Mouse (Mus musculus) layer of hippocampus, adult 18-20 months (tissue): Measurements from ENCODE around the gene Ttll1. TPM values are rescaled to one million over a fixed set of nuclear protein-coding genes. Genes with fewer than 3 reads are reported as not detected.
A peak's percentile ranks its signal among the peaks of the same experiment; 100 is the strongest.

Source experiments
- DNase-seq, 2 experiments: peaks; one replicate each; pipeline ENCODE4 v3.0.0; 2022; ENCODE audit warnings: low spot score in 2 of 2
- total RNA-seq, 2 experiments: library from RNA; stranded (reverse); gene quantifications; 2 replicates each; pipeline ENCODE4 v1.2.3; 2021

Gene Ttll1
- total RNA-seq, 2 experiments from 2014 or later: 36.0 to 38.5 TPM

DNA sequence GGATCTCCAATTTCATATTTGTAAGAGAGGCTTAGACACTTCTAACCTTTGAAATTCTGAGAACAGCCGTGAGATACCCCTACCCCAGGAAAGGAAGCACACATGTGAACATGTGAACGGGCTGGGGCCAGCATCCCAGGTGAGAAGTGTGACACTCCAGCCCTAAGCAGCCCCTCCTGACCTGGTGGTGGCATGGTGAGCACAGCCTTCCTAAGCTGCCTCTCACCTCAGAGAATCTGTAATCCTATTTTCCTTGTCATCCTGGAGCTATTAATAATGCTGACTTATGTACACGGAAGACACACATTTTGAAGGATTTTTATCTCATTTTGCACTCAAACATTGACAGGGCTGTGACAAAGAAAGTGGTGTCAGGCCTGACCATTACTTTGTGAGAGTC is 49.8 kb downstream of the Ttll1 start:
- DNase-seq: no peak

DNA sequence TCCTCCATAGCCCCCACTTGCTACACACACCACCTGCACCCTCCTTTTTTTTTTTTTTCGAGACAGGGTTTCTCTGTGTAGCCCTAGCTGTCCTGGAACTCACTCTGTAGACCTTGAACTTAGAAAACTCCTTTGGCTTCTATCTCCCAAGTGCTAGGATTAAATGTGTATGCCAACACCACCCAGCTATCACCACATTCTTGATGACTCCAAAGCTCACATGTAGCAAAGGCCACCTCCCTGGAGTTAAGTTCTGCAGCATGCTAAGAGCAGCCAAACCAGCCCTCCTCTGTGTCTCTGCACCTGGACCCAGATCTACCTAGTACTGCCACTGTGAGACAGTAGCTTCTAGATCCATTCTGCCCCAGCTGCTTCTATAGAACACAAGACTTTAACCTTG is 53.2 kb downstream of the Ttll1 start:
- no peak for DNase-seq

DNA sequence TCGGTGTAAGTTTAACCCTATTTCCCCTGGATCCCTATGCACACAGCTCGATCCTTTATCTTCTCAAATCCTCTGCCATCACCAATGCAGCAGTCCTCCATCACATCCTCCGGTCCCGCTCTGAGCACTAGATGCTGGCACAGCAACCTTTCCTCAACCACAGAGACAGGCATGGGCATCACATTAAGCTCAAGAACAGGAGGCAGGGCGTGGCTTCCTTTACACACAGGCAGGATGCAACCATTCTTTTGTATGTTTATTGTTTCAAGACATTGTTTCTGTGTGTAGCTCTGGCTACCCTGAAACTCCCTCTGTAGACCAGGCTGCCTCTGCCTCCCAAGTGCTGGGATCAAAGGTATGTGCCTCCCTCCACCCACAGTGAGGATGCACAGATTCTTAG is 55.1 kb downstream of the Ttll1 start:
- no peak for DNase-seq

DNA sequence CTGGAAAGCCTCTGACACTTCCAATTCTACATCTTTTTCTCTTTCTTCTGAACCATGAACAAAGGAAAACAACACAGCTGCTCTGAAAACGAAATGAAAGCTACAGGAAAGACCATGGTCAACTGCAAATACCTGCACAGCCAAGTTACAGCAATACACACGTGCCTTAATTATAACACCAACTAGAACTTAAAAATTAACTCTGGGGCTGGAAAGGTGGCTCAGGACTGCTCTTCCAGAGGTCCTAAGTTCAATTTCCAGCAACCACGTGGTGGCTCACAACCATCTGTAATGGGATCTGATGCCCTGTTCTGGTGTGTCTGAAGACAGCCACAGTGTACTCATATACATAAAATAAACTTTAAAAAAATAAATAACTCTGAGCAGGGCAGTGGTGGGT is 55.7 kb downstream of the Ttll1 start:
- DNase-seq: no peak

DNA sequence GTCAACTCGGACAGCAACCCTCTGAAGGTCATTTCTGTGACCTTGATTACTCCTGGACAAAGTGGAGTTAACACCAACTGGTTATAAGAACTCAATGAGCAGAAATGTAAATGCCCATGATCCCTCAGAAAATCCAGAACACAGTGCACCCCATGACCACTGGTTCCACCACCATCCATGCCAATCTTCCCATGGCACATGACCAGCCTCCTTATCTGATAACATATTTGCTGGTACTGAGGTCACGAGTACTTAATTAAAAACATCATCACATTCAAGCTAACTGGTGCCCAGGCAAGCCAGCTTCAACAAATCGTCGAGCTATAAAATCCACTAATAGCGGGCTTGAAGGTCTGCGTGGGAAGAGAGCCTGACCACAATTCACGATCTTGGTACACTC is 56.3 kb downstream of the Ttll1 start:
- no peak for DNase-seq

DNA sequence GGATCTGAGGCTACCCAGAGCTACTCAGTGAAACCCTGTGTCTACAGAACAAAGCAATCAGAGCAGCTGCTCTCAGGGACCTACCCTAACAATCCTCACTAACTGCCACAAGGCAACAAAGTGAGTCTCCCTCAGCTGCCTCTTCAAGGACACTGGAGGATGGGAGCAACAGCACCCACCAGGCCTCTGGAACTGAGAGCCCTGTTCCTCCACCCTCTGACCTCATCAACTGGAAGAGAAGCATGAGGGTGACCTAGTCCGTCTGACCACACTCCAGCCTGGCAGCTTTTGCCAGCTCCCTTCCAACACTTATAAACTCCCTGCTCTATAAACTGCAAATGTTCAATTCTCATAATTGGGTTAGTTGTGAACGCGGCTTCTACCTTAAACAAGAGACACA is 56.8 kb downstream of the Ttll1 start:
- DNase-seq: no peak

DNA sequence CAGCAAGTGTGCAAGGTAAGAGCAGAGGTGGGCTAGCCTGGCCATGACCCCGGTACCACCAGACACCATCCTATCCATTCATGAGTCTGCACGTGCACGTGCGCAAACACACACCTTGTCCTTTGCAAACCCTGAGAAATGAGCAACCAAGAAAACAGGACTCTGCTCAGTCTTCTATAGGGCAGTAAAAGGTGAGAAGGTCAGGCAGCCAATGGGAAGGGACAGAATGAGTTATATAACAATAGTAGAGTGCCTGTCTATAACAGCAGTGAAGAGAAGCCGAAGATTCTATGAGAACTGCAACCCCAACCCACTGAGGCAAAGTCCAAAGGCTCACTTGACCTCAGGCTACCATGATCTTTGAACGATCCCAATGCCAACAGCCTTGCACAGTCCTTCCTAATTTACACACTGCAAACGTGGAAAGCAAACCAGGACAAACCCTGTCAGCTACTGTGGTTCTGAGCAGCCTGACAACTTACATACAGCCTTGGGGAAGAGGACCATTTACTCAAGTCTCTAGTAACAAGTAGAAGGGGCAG is 58.4 kb downstream of the Ttll1 start:
- no peak for DNase-seq

DNA sequence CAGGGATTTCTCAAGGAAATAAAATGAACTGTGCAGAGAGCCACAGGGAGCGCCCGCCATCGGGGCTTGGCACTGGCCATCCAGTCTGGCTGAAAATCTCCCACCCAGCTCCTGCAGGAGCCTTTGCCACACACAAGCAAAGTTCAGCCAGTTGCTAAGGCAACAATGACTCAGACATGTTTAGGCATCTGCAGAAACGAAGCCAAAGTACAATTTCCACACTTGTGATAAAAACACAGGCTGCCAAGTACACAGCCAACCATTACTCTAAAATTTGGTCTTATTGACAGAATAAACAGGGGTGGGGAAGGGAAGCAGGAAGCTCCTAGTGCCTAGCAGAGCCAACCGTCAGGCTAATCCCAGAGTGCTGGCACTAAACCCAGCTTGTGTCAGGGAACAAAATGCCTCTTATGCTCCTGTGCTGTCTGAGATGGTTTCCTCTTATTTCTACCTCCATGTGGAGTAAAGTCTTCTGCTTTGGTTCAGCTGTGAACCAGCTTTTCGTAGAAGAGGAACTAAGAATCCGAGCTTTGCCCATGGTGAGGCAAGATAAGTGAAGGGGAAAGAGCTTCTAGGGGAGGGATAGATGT is 59.0 kb downstream of the Ttll1 start:
- DNase-seq: peak; percentile 48 to 83

DNA sequence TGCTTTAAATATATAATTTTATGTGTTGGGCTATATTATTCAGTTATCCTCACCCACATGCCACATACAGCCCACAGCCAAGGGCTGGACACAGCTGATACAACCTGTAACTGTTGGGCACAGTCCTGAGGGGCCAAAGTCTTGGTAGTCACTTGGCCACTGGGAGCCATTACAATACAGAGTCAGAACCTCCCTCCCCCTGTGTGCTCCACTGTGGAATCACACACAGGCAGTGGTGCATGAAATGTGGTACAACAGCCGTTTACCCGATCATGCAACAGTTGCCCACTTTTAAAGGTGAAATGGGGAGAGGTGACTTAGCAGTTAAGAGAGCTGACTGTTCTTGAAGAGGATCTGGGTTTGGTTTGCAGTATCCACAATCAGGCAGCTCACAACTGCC is 60.7 kb downstream of the Ttll1 start:
- no peak for DNase-seq

DNA sequence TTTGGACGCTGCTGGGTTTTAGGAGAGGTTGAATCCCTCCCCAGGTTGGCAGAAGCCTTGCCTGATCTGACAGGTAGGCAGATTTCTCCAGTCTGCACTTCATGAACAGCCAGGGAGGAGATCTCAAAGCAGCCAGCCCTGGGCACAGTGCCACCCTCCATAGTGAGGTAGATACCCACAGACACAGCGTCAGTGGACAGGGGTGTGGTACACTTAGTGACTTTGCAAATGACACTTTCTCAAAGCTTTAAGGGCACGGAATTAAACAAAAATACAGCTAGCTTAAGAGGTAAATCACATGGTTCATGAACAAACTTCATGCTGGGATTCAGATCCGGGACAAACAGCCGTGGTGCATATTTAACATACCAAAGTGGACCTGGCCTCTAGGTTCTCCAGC is 62.0 kb downstream of the Ttll1 start:
- DNase-seq: no peak

DNA sequence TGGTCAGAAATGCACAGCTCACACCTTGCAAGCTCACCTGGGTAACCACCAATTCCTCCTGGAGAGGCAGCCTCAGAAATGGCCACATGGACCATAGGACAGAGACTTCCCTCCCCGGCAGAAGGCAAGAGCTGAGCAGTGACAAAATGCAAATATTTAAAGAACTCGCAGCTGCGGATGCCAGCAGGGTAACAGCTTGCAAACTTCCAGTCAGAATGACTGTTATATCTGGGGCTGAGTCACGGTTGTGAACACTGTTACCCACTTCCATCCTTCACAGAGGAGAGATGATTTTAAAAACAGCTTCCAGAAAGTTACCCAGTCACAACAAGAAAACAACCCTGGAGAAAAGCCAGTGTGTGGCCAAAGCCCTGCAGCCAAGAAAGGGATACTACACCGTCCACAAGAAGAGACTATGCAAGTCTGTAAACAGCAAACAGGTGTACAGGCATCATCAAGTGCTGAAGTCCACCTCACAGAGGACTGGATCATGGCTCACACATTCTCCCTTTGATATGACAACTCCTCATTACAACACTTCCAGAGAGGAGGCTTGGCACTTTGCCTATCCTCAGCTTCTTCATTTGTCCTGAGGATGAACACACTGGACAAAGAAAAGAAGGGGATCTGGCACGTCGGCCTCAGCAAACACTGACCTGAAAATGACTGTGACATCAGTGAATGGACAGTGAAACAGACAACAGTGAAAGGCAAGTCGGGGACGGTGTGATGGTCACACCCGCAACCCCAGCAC is 62.7 kb downstream of the Ttll1 start:
- peak; percentile 76 to 87 for DNase-seq

DNA sequence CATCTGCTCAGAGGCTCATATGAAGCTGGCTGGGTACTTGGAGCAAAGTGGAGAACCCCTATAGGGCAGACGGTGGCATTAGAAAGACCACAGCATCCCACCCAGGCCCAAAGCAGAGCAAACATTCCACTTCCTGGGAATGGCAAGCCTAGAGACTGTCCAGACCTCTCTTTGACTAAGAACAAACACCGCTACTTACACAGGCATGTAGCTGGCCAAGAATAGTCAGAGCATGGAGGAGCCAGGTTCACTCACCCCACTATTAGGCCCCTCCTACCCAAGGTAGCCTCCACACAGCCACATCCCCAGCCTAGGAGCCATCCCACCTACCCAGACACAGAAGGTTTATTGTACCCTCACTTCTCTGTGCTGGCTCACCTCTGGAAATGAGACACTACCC is 64.8 kb downstream of the Ttll1 start:
- no peak for DNase-seq

DNA sequence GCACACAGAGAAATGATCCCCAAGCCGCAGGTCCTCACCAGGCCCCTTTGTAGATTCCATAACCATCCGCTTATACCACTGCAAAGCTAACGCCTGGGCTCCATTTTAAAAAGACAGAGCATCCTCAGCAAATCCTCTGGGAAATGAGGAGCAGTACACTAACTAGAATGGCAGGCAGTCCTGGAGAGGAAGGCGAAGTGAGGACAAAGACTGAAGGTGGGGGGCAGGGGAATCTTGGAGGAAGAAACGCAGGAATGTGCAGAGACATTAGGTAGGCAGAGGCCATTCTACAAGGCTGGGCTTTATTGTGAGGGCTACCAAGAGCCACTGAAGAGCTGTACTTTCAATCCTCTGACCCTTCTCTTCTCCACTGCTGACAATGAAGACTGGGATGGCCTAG is 65.3 kb downstream of the Ttll1 start:
- no peak for DNase-seq

DNA sequence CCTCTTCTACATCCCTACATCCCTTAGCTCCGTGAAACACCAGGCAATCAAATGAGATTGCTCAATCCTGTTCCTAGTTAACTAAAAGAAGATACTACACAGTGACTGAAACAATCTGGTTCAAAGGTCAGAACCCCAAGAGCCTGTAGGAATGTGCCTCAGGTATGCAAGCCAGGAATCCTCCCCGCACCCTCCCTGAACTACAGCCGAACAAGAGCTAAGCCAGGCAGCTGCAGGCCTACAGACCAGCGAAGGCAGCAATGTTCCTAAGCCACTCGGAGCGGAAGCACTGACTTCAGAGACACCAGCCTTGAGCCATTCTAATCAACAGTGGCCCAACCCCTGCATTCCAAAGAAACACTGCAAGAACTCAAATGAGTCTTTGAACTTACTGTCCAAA is 66.3 kb downstream of the Ttll1 start:
- DNase-seq: no peak

DNA sequence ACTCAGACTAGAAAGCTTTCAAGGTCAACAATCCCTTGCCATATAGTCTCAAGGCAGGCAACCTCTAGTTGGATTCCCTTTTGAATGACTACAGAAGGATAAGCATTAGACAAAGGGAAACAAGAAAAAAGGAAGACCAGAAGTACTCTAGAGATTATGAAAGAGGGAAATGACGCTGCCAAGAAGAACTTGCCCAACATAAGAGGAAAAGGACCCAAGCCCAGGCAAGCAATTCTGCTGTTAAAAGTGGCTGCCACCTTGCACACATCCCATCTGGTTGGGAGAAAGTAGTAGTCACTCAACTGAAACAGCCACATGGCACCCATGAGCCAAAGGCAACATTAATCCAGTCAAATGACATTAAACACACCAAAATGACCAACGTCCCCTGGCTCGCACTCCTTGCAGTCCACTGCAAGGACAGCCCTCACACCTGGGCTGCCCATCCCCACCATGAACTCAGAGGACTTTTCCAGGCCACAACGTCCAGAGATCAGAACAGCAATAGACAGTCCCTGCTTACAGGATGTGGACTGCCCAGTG is 68.1 kb downstream of the Ttll1 start:
- no peak for DNase-seq

DNA sequence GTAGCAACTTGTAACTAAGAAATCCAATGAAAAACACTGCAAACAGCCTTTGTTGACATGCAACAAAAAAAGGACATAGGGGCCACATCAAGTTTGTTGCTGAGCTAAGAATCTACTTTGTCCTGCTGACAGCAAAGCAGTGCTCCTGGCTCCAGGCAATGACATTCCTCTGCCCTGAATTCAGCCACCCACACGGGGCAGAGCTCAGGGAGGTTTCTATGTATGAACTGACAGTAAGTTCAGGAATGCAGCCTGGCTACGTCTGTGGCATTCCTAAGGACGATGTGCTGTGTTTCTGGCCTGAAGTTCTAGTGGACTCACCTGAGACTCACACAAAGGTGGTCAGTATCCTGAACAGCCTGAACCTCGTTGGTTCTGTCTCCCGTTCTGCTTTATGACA is 70.0 kb downstream of the Ttll1 start:
- DNase-seq: no peak

DNA sequence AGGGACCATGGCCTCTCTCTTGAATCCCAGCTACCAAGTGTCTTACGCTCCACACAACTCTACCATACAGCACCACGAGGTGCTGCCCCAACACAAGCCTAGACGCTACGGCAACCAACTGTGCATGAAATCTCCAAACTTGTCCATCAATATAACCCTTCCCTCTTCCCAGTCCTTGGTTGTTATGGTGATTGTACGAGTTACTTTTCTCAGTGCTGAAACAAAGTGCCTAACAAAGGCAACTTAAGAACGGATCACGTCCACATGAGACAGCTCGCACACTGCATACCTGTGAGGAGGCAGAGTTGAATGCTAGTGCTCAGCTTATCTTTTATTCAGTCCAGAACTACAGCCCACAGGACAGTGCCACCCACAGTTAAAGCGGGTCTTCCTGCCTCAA is 74.2 kb downstream of the Ttll1 start:
- no peak for DNase-seq

DNA sequence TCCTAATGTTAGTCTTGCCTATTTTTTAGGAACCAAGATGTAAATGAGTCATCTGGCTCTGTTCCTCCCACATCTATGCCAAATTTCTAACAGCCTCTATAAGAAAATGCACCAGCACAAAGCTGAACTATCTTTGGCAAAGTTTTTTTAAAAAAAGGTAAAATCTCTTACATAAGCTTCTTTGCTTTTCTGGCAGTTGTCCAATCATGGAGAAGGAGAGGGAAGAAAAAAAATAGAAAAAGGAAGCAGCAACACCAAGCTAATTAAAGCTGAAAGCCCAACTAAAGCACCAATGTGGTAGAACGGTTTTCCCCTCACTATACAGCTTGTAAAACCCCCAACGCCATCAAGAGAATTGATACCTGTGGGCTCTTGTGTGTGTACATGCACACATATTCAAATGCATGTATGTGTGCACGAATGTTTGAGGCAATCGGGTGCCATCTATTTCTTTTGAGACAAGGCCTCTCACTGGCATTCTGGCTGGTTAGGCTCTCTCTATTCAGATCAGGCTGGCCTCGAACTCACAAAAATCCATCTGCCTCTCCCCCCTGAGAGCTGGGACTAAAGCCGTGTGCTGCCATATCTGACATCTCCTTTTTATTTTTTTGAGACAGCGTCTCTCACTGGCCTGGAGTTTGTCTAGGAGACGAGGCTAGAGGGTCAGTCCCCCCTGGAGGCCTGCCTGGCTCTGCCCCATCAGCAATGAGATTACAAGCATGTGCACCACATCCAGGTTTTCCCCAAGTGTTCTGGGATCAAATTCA is 75.2 kb downstream of the Ttll1 start:
- DNase-seq: peak in 1 of 2 experiments; percentile 64

DNA sequence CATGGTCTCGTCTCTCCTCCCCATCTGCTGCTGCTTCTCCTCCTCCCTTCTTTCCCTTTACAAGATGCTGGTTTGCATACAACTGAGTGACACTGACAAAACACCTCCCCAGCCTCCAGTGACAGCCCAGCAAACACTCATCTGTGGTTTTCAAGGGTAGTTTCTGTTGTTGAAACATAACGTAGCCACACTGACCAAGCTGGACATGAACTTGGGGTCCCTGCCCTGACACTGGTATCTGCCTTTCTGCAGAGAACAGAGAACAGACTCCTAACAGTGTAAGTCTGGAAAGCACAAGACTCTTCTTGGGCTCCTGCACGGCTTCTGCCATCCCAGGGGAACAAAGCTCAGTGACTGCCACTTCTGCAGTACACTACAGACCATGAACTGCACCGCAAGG is 76.0 kb downstream of the Ttll1 start:
- no peak for DNase-seq
